Comparison of ENCODE assay signal across 9 mouse cellular contexts in the genomic region with DNA sequence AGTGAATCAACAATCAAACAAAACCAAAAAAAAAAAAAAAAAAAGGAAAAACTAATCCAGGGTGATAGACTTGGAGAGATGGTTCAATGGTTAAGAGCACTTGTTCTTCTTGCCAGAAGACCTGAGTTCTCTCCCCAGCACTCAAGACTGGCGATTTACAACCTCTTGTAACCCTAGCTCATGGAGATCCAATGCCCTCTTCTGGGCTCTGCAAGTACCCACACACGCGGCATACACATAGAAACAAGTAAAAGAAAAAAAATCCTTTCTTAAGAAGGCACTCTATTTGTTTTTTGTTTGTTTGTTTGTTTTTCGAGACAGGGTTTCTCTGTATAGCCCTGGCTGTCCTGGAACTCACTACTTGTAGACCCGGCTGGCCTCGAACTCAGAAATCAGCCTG. TPM values are rescaled to one million over a fixed set of nuclear protein-coding genes. Genes with fewer than 3 reads are reported as not detected.
A peak's percentile ranks its signal among the peaks of the same experiment; 100 is the strongest.
DNase-seq lines count a peak whose midpoint lies in the region; ATAC-seq and TF ChIP-seq lines count a peak whose summit lies in the region.
"Had no signal": no experiment of that assay in that cellular context is flagged by ENCODE, and none has a peak within 500 bp of the region (broad histone marks: within the 10 kb centered on the region; RNA-seq: fewer than 3 reads in every experiment).

No protein-coding gene starts in this region.

- peaks cover 13% of the 10 kb centered on the region for H3K36me3 ChIP-seq in heart, embryonic 16.5 days (ENCODE audit: control insufficient read depth, insufficient read depth)
- H3K36me3 ChIP-seq in ES-E14 (ENCODE audit: control insufficient read depth, insufficient read depth, low read length, poor library complexity, severe bottlenecking), result peaks cover 10% of the 10 kb centered on the region
- H3K36me3 ChIP-seq in hindbrain, embryonic 12.5 days, result peaks cover 17% of the 10 kb centered on the region
- H3K36me3 ChIP-seq in midbrain, embryonic 11.5 days (ENCODE audit: control insufficient read depth, insufficient read depth, low read length), result peaks cover 3% of the 10 kb centered on the region; the same call in 1 of the 2 replicates

- H3K4me1 ChIP-seq in heart, embryonic 16.5 days (ENCODE audit: control insufficient read depth, insufficient read depth, low read length), result peaks cover 16% of the 10 kb centered on the region
- H3K4me1 ChIP-seq in ES-E14 (ENCODE audit: control insufficient read depth in 2 of 2, insufficient read depth in 2 of 2, low read length in 2 of 2, poor library complexity in 1 of 2), result peaks cover 2 to 3% of the 10 kb centered on the region in 2 experiments; a peak in 2 of 4 replicates
- peaks cover 17% of the 10 kb centered on the region for H3K4me1 ChIP-seq in hindbrain, embryonic 12.5 days
- H3K4me1 ChIP-seq in midbrain, embryonic 11.5 days (ENCODE audit: control insufficient read depth, insufficient read depth, low read length), result peaks cover 4% of the 10 kb centered on the region; the same call in 1 of the 2 replicates

- H3K27ac ChIP-seq in heart, embryonic 16.5 days (ENCODE audit: low read length), result peak overlapping the region; percentile 80; the same call in 1 of the 2 replicates
- H3K27ac ChIP-seq in ES-E14 (ENCODE audit: insufficient read depth, low read depth, low read length, poor library complexity, severe bottlenecking), result peak overlapping the region; percentile 70; the same call in 1 of the 2 replicates
- peak overlapping the region; percentile 81; the same call in 1 of the 2 replicates for H3K27ac ChIP-seq in hindbrain, embryonic 12.5 days
- no peak overlapping the region for H3K27ac ChIP-seq in midbrain, embryonic 11.5 days (ENCODE audit: low read depth, low read length)

- no peak for DNase-seq in heart, postnatal 25 days (ENCODE audit: low spot score)
- no peak for DNase-seq in ES-E14 (ENCODE audit: low read depth, low spot score)
- DNase-seq in midbrain, embryonic 11.5 days (ENCODE audit: low spot score, missing footprints), result no peak
- DNase-seq in adrenal gland, adult 2 months, result no peak
- DNase-seq in right cerebral cortex, postnatal 25 days, result no peak
- DNase-seq in left cerebral cortex, postnatal 25 days (ENCODE audit: low spot score in 2 of 2), result no peak

- ATAC-seq in heart, embryonic 16.5 days (replicated peaks; ENCODE audit: extremely low read depth, insufficient read depth, low FRiP score), result no peak
- no peak for ATAC-seq in hindbrain, embryonic 12.5 days (ENCODE audit: low FRiP score)
- ATAC-seq in midbrain, embryonic 11.5 days (ENCODE audit: low FRiP score), result no peak

- H3K9ac ChIP-seq in heart, embryonic 16.5 days (ENCODE audit: low read length), result no peak overlapping the region
- H3K9ac ChIP-seq in ES-E14 (ENCODE audit: insufficient read depth, low read depth, low read length, poor library complexity, severe bottlenecking), result no peak overlapping the region; the same call in 1 of the 2 replicates
- H3K9ac ChIP-seq in hindbrain, embryonic 12.5 days, result no peak overlapping the region
- no peak overlapping the region for H3K9ac ChIP-seq in midbrain, embryonic 11.5 days (ENCODE audit: low read length)

- peak overlapping the region; percentile 84 for H3K4me2 ChIP-seq in heart, embryonic 16.5 days (ENCODE audit: low read depth, low read length)
- H3K4me2 ChIP-seq in hindbrain, embryonic 12.5 days (replicated peaks), result peak overlapping the region; percentile 80
- H3K4me2 ChIP-seq in midbrain, embryonic 11.5 days, result peak overlapping the region; percentile 78; the same call in 1 of the 2 replicates

- H3K27me3 ChIP-seq in heart, embryonic 16.5 days (ENCODE audit: control insufficient read depth, insufficient read depth, low read length), result no peaks in the 10 kb centered on the region
- H3K27me3 ChIP-seq in hindbrain, embryonic 12.5 days, result no peaks in the 10 kb centered on the region
- no peaks in the 10 kb centered on the region for H3K27me3 ChIP-seq in midbrain, embryonic 11.5 days (ENCODE audit: control insufficient read depth, insufficient read depth, low read length)

- intact Hi-C loops in heart, postnatal 25 days (cut with DNase I), result loop anchor here (5.0 kb wide), 1 partner anchor 37 kb away; a partner anchor contains a TSS
- intact Hi-C loops in left cerebral cortex, postnatal 25 days (cut with DNase I), result no loop called here

- H3K4me3 ChIP-seq in heart, embryonic 16.5 days (ENCODE audit: low read length), result peak overlapping the region; percentile 72
- H3K4me3 ChIP-seq in ES-E14 (ENCODE audit: insufficient read depth in 1 of 2, low read depth in 1 of 2, low read length in 2 of 2, poor library complexity in 1 of 2, severe bottlenecking in 1 of 2), result peak overlapping the region; percentile 17 to 55; a peak in 3 of 4 replicates
- H3K4me3 ChIP-seq in hindbrain, embryonic 12.5 days, result peak overlapping the region; percentile 82; the same call in 1 of the 2 replicates
- H3K4me3 ChIP-seq in midbrain, embryonic 11.5 days (ENCODE audit: low read depth, low read length), result peak overlapping the region; percentile 80; the same call in 1 of the 2 replicates

- in situ Hi-C loops in ES-E14 (cut with MboI; ENCODE audit: low sequenced_read_pairs in 2 of 2, unreplicated experiment in 2 of 2), result no loop called here

- 83% methylated on average over 6 of the region's 6 CpGs for WGBS in heart, embryonic 16.5 days
- 84% methylated on average over 6 of the region's 6 CpGs for WGBS in hindbrain, embryonic 12.5 days
- WGBS in midbrain, embryonic 11.5 days, result 88% methylated on average over 6 of the region's 6 CpGs

- no peaks in the 10 kb centered on the region for H3K9me3 ChIP-seq in heart, embryonic 16.5 days (replicated peaks; ENCODE audit: control insufficient read depth, low read length)
- no peaks in the 10 kb centered on the region for H3K9me3 ChIP-seq in ES-E14 (ENCODE audit: control insufficient read depth, insufficient read depth, low read depth, low read length)
- H3K9me3 ChIP-seq in hindbrain, embryonic 12.5 days (replicated peaks), result no peaks in the 10 kb centered on the region
- H3K9me3 ChIP-seq in midbrain, embryonic 11.5 days (ENCODE audit: control insufficient read depth, low read length), result no peaks in the 10 kb centered on the region

TF ChIP-seq in ES-E14, 5 proteins besides CTCF, POLR2A, EP300 and RAD21:
- TF ChIP-seq HCFC1 (IDR thresholded peaks at IDR 0.05; ENCODE audit: borderline replicate concordance, insufficient read depth, low read length), result no peak
- TF ChIP-seq CHD2 (IDR thresholded peaks at IDR 0.05; ENCODE audit: low read depth, low read length), result no peak
- TF ChIP-seq ZNF384 (IDR thresholded peaks at IDR 0.05; ENCODE audit: low read depth, low read length), result no peak
- no peak for TF ChIP-seq MAFK (IDR thresholded peaks at IDR 0.05; ENCODE audit: insufficient read depth, low read depth, low read length)
- TF ChIP-seq ZC3H11A (IDR thresholded peaks at IDR 0.05; ENCODE audit: borderline replicate concordance, low read depth, low read length), result no peak

RNA-seq across cellular contexts. Expression of a gene that starts 0.8 kb away (rescaled TPM):
- 42.6 and 44.9 TPM in 2 replicates for polyA plus RNA-seq in heart, embryonic 16.5 days (2015; fragmentation: Nextera tagmentation; extraction: Ambion mirVana)
- total RNA-seq in heart, postnatal 25 days (2021), result 10 to 100 TPM; 20.7 to 23.3 TPM
- 33.0 and 37.2 TPM in 2 replicates for total RNA-seq in ES-E14 (2012; rRNA removed)
- polyA plus RNA-seq in hindbrain, embryonic 12.5 days (2016; fragmentation: Nextera tagmentation; extraction: Ambion mirVana), result 67.9 and 68.4 TPM in 2 replicates
- polyA plus RNA-seq in midbrain, embryonic 11.5 days (2014; fragmentation: Nextera tagmentation; extraction: Ambion mirVana), result 54.0 and 55.7 TPM in 2 replicates
- 10 to 100 TPM; 57.2 to 59.4 TPM for total RNA-seq in adrenal gland, adult 2 months (2021)
- 55.8 and 58.9 TPM in 2 replicates for polyA plus RNA-seq in adrenal gland, adult 2 months (2012; rRNA removed)
- 10 to 100 TPM; 67.8 to 71.4 TPM for total RNA-seq in left cerebral cortex, postnatal 25 days (2021)

RNA-seq across cellular contexts. Expression of a gene that starts 12.5 kb away (rescaled TPM):
- 7.1 and 9.1 TPM in 2 replicates for polyA plus RNA-seq in heart, embryonic 16.5 days (2015; fragmentation: Nextera tagmentation; extraction: Ambion mirVana)
- total RNA-seq in heart, postnatal 25 days (2021), result 10 to 100 TPM; 21.1 to 21.7 TPM
- 55.4 and 60.4 TPM in 2 replicates for total RNA-seq in ES-E14 (2012; rRNA removed)
- 28.5 and 29.7 TPM in 2 replicates for polyA plus RNA-seq in hindbrain, embryonic 12.5 days (2016; fragmentation: Nextera tagmentation; extraction: Ambion mirVana)
- polyA plus RNA-seq in midbrain, embryonic 11.5 days (2014; fragmentation: Nextera tagmentation; extraction: Ambion mirVana), result 13.3 and 15.2 TPM in 2 replicates
- total RNA-seq in adrenal gland, adult 2 months (2021), result 10 to 100 TPM; 44.2 to 45.1 TPM
- polyA plus RNA-seq in adrenal gland, adult 2 months (2012; rRNA removed), result 43.2 and 46.5 TPM in 2 replicates
- 100 to 1,000 TPM; 231 to 242 TPM for total RNA-seq in left cerebral cortex, postnatal 25 days (2021)

RNA-seq across cellular contexts. Expression of a gene that starts 15.4 kb away (rescaled TPM):
- polyA plus RNA-seq in heart, embryonic 16.5 days (2015; fragmentation: Nextera tagmentation; extraction: Ambion mirVana), result 0.08 and 0.09 TPM in 2 replicates
- total RNA-seq in heart, postnatal 25 days (2021), result under 1 TPM; 0.61 to 0.68 TPM
- total RNA-seq in ES-E14 (2012; rRNA removed), result 0.98 and 1.0 TPM in 2 replicates
- polyA plus RNA-seq in hindbrain, embryonic 12.5 days (2016; fragmentation: Nextera tagmentation; extraction: Ambion mirVana), result not detected in 2 replicates
- 0.08 TPM in 1 of 2 replicates, not detected in the other for polyA plus RNA-seq in midbrain, embryonic 11.5 days (2014; fragmentation: Nextera tagmentation; extraction: Ambion mirVana)
- total RNA-seq in adrenal gland, adult 2 months (2021), result under 1 TPM; 0.12 to 0.45 TPM
- 0.75 and 0.95 TPM in 2 replicates for polyA plus RNA-seq in adrenal gland, adult 2 months (2012; rRNA removed)
- total RNA-seq in left cerebral cortex, postnatal 25 days (2021), result 1 to 10 TPM; 1.2 TPM
- polyA plus RNA-seq: activated CD4-positive, CD25-positive, alpha-beta regulatory T cell, adult 4 months had no signal

RNA-seq across cellular contexts. Expression of a gene that starts 35.2 kb away (rescaled TPM):
- 11.8 and 12.3 TPM in 2 replicates for polyA plus RNA-seq in heart, embryonic 16.5 days (2015; fragmentation: Nextera tagmentation; extraction: Ambion mirVana)
- under 1 TPM; 0.10 to 0.39 TPM for total RNA-seq in heart, postnatal 25 days (2021)
- total RNA-seq in ES-E14 (2012; rRNA removed), result 17.3 and 17.8 TPM in 2 replicates
- 9.4 and 12.5 TPM in 2 replicates for polyA plus RNA-seq in hindbrain, embryonic 12.5 days (2016; fragmentation: Nextera tagmentation; extraction: Ambion mirVana)
- polyA plus RNA-seq in midbrain, embryonic 11.5 days (2014; fragmentation: Nextera tagmentation; extraction: Ambion mirVana), result 17.4 and 18.4 TPM in 2 replicates
- total RNA-seq in adrenal gland, adult 2 months (2021), result under 1 TPM; 0.35 to 0.93 TPM
- 1.2 and 1.6 TPM in 2 replicates for polyA plus RNA-seq in adrenal gland, adult 2 months (2012; rRNA removed)
- total RNA-seq in left cerebral cortex, postnatal 25 days (2021), result 1 to 10 TPM in 1 of 2 experiments, under 1 TPM in 1; 0.94 to 1.1 TPM

RNA-seq across cellular contexts. Expression of a gene that starts 35.6 kb away (rescaled TPM):
- 57.8 and 58.9 TPM in 2 replicates for polyA plus RNA-seq in heart, embryonic 16.5 days (2015; fragmentation: Nextera tagmentation; extraction: Ambion mirVana)
- 10 to 100 TPM; 56.7 to 57.3 TPM for total RNA-seq in heart, postnatal 25 days (2021)
- total RNA-seq in ES-E14 (2012; rRNA removed), result 138 and 155 TPM in 2 replicates
- 101 and 111 TPM in 2 replicates for polyA plus RNA-seq in hindbrain, embryonic 12.5 days (2016; fragmentation: Nextera tagmentation; extraction: Ambion mirVana)
- 84.7 and 86.1 TPM in 2 replicates for polyA plus RNA-seq in midbrain, embryonic 11.5 days (2014; fragmentation: Nextera tagmentation; extraction: Ambion mirVana)
- 100 to 1,000 TPM in 1 of 2 experiments, 10 to 100 TPM in 1; 95.9 to 110 TPM for total RNA-seq in adrenal gland, adult 2 months (2021)
- polyA plus RNA-seq in adrenal gland, adult 2 months (2012; rRNA removed), result 24.2 and 25.4 TPM in 2 replicates
- total RNA-seq in left cerebral cortex, postnatal 25 days (2021), result 100 to 1,000 TPM; 123 to 127 TPM
